Mouse (Mus musculus) heart, embryonic 11.5 days (tissue): ENCODE results near the gene Rnf126. TPM values are rescaled to one million over a fixed set of nuclear protein-coding genes. Genes with fewer than 3 reads are reported as not detected.

Experiments used
- ATAC-seq: fragments of 200-750 bp; cut with Nextera tagmentation; replicated peaks from 2 replicates; pipeline ENCODE4 v1.8.0; 2017; ENCODE audit warnings: moderate library complexity; ENCODE audit not compliant: insufficient number of reproducible peaks, low FRiP score, low TSS enrichment
- H3K27ac ChIP-seq: fragments of 300-500 bp; sonication (generic); 2 replicates; pipeline ENCODE4 v1.5.1; 2014; ENCODE audit warnings: mild to moderate bottlenecking, low read depth, low read length
- H3K27me3 ChIP-seq: fragments of 300-500 bp; sonication (generic); 2 replicates; pipeline ENCODE4 v1.6.1; 2014; ENCODE audit warnings: mild to moderate bottlenecking, low read length, mixed read lengths; ENCODE audit not compliant: control insufficient read depth, insufficient read depth
- H3K36me3 ChIP-seq: fragments of 300-500 bp; sonication (generic); 2 replicates; pipeline ENCODE4 v1.6.1; 2014; ENCODE audit warnings: mild to moderate bottlenecking, low read length, moderate library complexity, mixed read lengths; ENCODE audit not compliant: control insufficient read depth, insufficient read depth
- H3K4me1 ChIP-seq: fragments of 300-500 bp; sonication (generic); 2 replicates; pipeline ENCODE4 v1.6.1; 2014; ENCODE audit warnings: low read length; ENCODE audit not compliant: control insufficient read depth, insufficient read depth
- H3K4me2 ChIP-seq: fragments of 300-500 bp; sonication (generic); 2 replicates; pipeline ENCODE4 v1.6.1; 2014; ENCODE audit warnings: mild to moderate bottlenecking, moderate library complexity
- H3K4me3 ChIP-seq: fragments of 300-500 bp; sonication (generic); 2 replicates; pipeline ENCODE4 v1.5.1; 2014; ENCODE audit warnings: low read depth, low read length
- H3K9ac ChIP-seq: fragments of 300-500 bp; sonication (generic); 2 replicates; pipeline ENCODE4 v1.6.1; 2014; ENCODE audit warnings: mild to moderate bottlenecking, low read depth, low read length, moderate library complexity
- H3K9me3 ChIP-seq: fragments of 300-500 bp; sonication (generic); replicated peaks from 2 replicates; pipeline ENCODE4 v1.6.1; 2016; ENCODE audit warnings: low read length; ENCODE audit not compliant: control insufficient read depth
- WGBS: fragments of 180-500 bp; shearing (Covaris S2); extraction: QIAGEN DNeasy Blood & Tissue Kit; methylation state at CpG from one replicate; pipeline ENCODE4 v1.1.7; 2014; ENCODE audit not compliant: insufficient replicate concordance; 5-methylcytosine and 5-hydroxymethylcytosine counted together
- polyA plus RNA-seq: library from polyadenylated mRNA; unstranded; fragments of >200 nt; fragmentation: Nextera tagmentation; extraction: Ambion mirVana; gene quantifications from 2 replicates; pipeline ENCODE4 v1.2.1, GENCODE M21; 2014

Gene Rnf126
- polyA plus RNA-seq, 1 experiment from 2014 or later: 69.0 TPM

GRCm38 (mm10) chr10:79723692-79724091 lies 43.1 kb downstream of the Rnf126 start:
- Histone ChIP-seq H3K27me3 (peaks cover 7% of the 10 kb centered on the region), H3K4me1 (no peaks in the 10 kb centered on the region), H3K9ac (no peak overlapping the region), H3K36me3 (no peaks in the 10 kb centered on the region), H3K27ac (no peak overlapping the region), H3K4me2 (no peak overlapping the region), H3K4me3 (no peak overlapping the region), H3K9me3 (no peaks in the 10 kb centered on the region)
- no peak for ATAC-seq
- WGBS: 66% methylated on average over 7 of the region's 7 CpGs

GRCm38 (mm10) chr10:79723047-79723446 lies 43.7 kb downstream of the Rnf126 start:
- Histone ChIP-seq H3K4me2 (no peak overlapping the region), H3K36me3 (no peaks in the 10 kb centered on the region), H3K27ac (no peak overlapping the region), H3K27me3 (peaks cover 13% of the 10 kb centered on the region), H3K4me1 (no peaks in the 10 kb centered on the region), H3K9ac (no peak overlapping the region), H3K9me3 (no peaks in the 10 kb centered on the region), H3K4me3 (no peak overlapping the region)
- 63% methylated on average over 6 of the region's 6 CpGs for WGBS
- ATAC-seq: no peak

- Histone ChIP-seq H3K4me3 (no peak overlapping the region), H3K9me3 (no peaks in the 10 kb centered on the region), H3K4me2 (no peak overlapping the region), H3K36me3 (no peaks in the 10 kb centered on the region), H3K4me1 (peaks cover 11% of the 10 kb centered on the region), H3K27me3 (peaks cover 33% of the 10 kb centered on the region), H3K9ac (no peak overlapping the region), H3K27ac (no peak overlapping the region)
- no peak for ATAC-seq
- WGBS: 45% methylated on average over 5 of the region's 5 CpGs
Observed at GRCm38 (mm10) chr10:79721089-79721488, 45.7 kb downstream of the Rnf126 start.

- no peaks in the 10 kb centered on the region for H3K36me3 ChIP-seq
- peak overlapping the region; percentile 63 for H3K4me3 ChIP-seq
- WGBS: 3% methylated on average over 43 of the region's 43 CpGs
- no peak overlapping the region for H3K27ac ChIP-seq
- H3K4me1 ChIP-seq: peaks cover 11% of the 10 kb centered on the region
- H3K27me3 ChIP-seq: peaks cover 52% of the 10 kb centered on the region
- no peak overlapping the region for H3K9ac ChIP-seq
- no peaks in the 10 kb centered on the region for H3K9me3 ChIP-seq
- no peak; the same call in 1 of the 2 replicates for ATAC-seq
- peak overlapping the region; percentile 99 for H3K4me2 ChIP-seq
Observed at GRCm38 (mm10) chr10:79717640-79718357, 49.0 kb downstream of the Rnf126 start.

- Histone ChIP-seq H3K36me3 (peaks cover under 1% of the 10 kb centered on the region; the same call in 1 of the 2 replicates), H3K27me3 (peaks cover 52% of the 10 kb centered on the region), H3K9ac (no peak overlapping the region), H3K9me3 (no peaks in the 10 kb centered on the region), H3K4me3 (peak overlapping the region; percentile 63), H3K4me1 (peaks cover 15% of the 10 kb centered on the region), H3K4me2 (peak overlapping the region; percentile 99), H3K27ac (no peak overlapping the region)
- under 1% methylated on average over 44 of the region's 44 CpGs for WGBS
- ATAC-seq: no peak
Observed at GRCm38 (mm10) chr10:79716988-79717355, 49.8 kb downstream of the Rnf126 start.

- Histone ChIP-seq H3K4me2 (peak within 1 kb of the TSS; percentile 99), H3K27ac (no peak within 1 kb of the TSS), H3K4me3 (peak within 1 kb of the TSS; percentile 63), H3K9ac (no peak within 1 kb of the TSS), H3K9me3 (no peaks in the 10 kb centered on the region), H3K27me3 (peaks cover 52% of the 10 kb centered on the region), H3K4me1 (peaks cover 17% of the 10 kb centered on the region), H3K36me3 (peaks cover 6% of the 10 kb centered on the region)
- 5% methylated on average over 28 of the region's 91 CpGs for WGBS
- ATAC-seq: no peak
Observed at GRCm38 (mm10) chr10:79716254-79716987, 50.3 kb downstream of the Rnf126 start, which contains the start of gene Hcn2. Hcn2 (plus strand) TSS chr10:79716634.

GRCm38 (mm10) chr10:79714996-79715395 lies 51.8 kb downstream of the Rnf126 start:
- ATAC-seq: no peak
- Histone ChIP-seq H3K4me2 (no peak overlapping the region), H3K9me3 (no peaks in the 10 kb centered on the region), H3K4me1 (peaks cover 20% of the 10 kb centered on the region), H3K27ac (no peak overlapping the region), H3K4me3 (no peak overlapping the region), H3K36me3 (peaks cover 21% of the 10 kb centered on the region), H3K27me3 (peaks cover 52% of the 10 kb centered on the region), H3K9ac (no peak overlapping the region)
- 63% methylated on average over 4 of the region's 4 CpGs for WGBS

- H3K36me3 ChIP-seq: peaks cover 26% of the 10 kb centered on the region
- WGBS: 30% methylated on average over 1 of the region's 1 CpGs
- no peak for ATAC-seq
- peaks cover 40% of the 10 kb centered on the region for H3K27me3 ChIP-seq
- H3K27ac ChIP-seq: no peak overlapping the region
- no peak overlapping the region for H3K9ac ChIP-seq
- H3K9me3 ChIP-seq: no peaks in the 10 kb centered on the region
- peaks cover 36% of the 10 kb centered on the region for H3K4me1 ChIP-seq
- H3K4me3 ChIP-seq: no peak overlapping the region
- no peak overlapping the region for H3K4me2 ChIP-seq
Observed at GRCm38 (mm10) chr10:79713163-79713562, 53.6 kb downstream of the Rnf126 start.
